Mouse (Mus musculus) ES-Bruce4 (cell line): ENCODE results near the gene Abcd2.

ENCODE experiments used
- CTCF ChIP-seq: IDR thresholded peaks from one replicate; pipeline ENCODE4 v1.8.1; 2011; ENCODE audit warnings: low read depth, low read length
- EP300 ChIP-seq: IDR thresholded peaks from 2 replicates; pipeline ENCODE4 v1.6.1; 2011; ENCODE audit warnings: low read depth, low read length; ENCODE audit not compliant: insufficient read depth
- POLR2A ChIP-seq: IDR thresholded peaks from one replicate; pipeline ENCODE4 v1.8.1; 2011; ENCODE audit warnings: low read length; ENCODE audit not compliant: insufficient read depth

DNA sequence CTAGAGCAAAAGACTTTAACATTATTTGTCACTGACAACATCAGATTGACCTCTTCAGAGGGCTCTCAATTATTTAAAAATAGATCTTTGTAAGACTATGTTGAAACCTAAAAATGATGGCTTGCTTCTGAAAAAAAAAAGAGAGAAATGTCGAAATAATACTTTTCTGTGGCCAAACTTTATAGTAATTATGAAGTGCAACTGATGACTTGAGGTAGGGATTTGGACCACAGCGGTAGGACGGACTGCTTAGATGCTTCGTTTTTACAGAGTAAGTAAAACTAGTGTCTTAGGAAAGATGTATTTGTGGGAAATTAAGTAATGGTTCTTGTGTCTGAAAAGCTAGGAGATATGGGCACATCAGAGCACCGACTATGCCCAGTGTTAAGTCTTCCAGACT is 30.4 kb downstream of the Abcd2 start:
- TF ChIP-seq EP300 = no peak
- TF ChIP-seq CTCF = no peak
- no peak for TF ChIP-seq POLR2A
